Mouse (Mus musculus): Measurements from ENCODE around the gene Cdc42se1.

GRCm38 (mm10) chr3:95280747-95281146, 52.2 kb downstream of the Cdc42se1 start:
- TF ChIP-seq CTCF (IDR thresholded peaks at IDR 0.05; ENCODE audit: low read depth): no peak
- no peak for TF ChIP-seq EP300 (IDR thresholded peaks at IDR 0.05; ENCODE audit: low read depth)

Measured in liver, embryonic 14.5 days (tissue).